Mouse (Mus musculus) MEL (cell line): ENCODE results near the gene Acsl4. TPM values are rescaled to one million over a fixed set of nuclear protein-coding genes. Genes with fewer than 3 reads are reported as not detected.

Source experiments
- DNase-seq: peaks from one replicate; pipeline ENCODE4 v3.0.0; 2011; ENCODE audit warnings: low read depth, low spot score
- H3K27ac ChIP-seq: 2 replicates; pipeline ENCODE4 v1.5.1; 2012; ENCODE audit warnings: low read depth, mild to moderate bottlenecking, control low read depth, low read length, moderate library complexity; ENCODE audit not compliant: control insufficient read depth
- H3K27me3 ChIP-seq, 2 experiments: fragments of 150-350 bp in 1 of 2; sonication (generic) in 1 of 2; 2 replicates each; pipeline ENCODE4 v1.6.1; 2012; ENCODE audit warnings: low read length in 2 of 2, mild to moderate bottlenecking in 2 of 2, improper control_type of control experiment in 1 of 2, moderate library complexity in 1 of 2; ENCODE audit not compliant: insufficient read depth in 2 of 2, control insufficient read depth in 1 of 2
- H3K36me3 ChIP-seq, 2 experiments: 2 replicates each; pipeline ENCODE4 v1.6.1; 2012 to 2014; ENCODE audit warnings: low read length in 2 of 2, improper control_type of control experiment in 1 of 2, inconsistent platforms in 1 of 2, mild to moderate bottlenecking in 1 of 2; ENCODE audit not compliant: insufficient read depth in 2 of 2, control insufficient read depth in 1 of 2
- H3K4me1 ChIP-seq, 2 experiments: fragments of 150-350 bp in 1 of 2; sonication (generic) in 1 of 2; 2 replicates each; pipeline ENCODE4 v1.6.1; 2012; ENCODE audit warnings: low read length in 2 of 2, improper control_type of control experiment in 1 of 2, mild to moderate bottlenecking in 1 of 2; ENCODE audit not compliant: insufficient read depth in 2 of 2, control insufficient read depth in 1 of 2
- H3K4me3 ChIP-seq, 2 experiments: fragments of 150-350 bp in 1 of 2; sonication (generic) in 1 of 2; 2 replicates each; pipeline ENCODE4 v1.5.1; 2012; ENCODE audit warnings: low read depth in 2 of 2, low read length in 2 of 2, mild to moderate bottlenecking in 2 of 2, moderate library complexity in 2 of 2, control low read depth in 1 of 2, improper control_type of control experiment in 1 of 2; ENCODE audit not compliant: control insufficient read depth in 1 of 2, insufficient read depth in 1 of 2
- H3K79me2 ChIP-seq: 2 replicates; pipeline ENCODE4 v1.6.1; 2012; ENCODE audit warnings: mild to moderate bottlenecking, low read length, moderate library complexity; ENCODE audit not compliant: control insufficient read depth, poor library complexity, insufficient read depth
- H3K9ac ChIP-seq: 2 replicates; pipeline ENCODE4 v1.6.1; 2012; ENCODE audit warnings: low read depth, mild to moderate bottlenecking, control low read depth, low read length, moderate library complexity; ENCODE audit not compliant: control insufficient read depth, poor library complexity, severe bottlenecking
- H3K9me3 ChIP-seq: fragments of 150-350 bp; sonication (generic); replicated peaks from 2 replicates; pipeline ENCODE4 v1.6.1; 2012; ENCODE audit warnings: mild to moderate bottlenecking, low read length, improper control_type of control experiment, moderate library complexity; ENCODE audit not compliant: insufficient read depth
- BHLHE40 ChIP-seq: IDR thresholded peaks from 2 replicates; pipeline ENCODE4 v1.6.1; 2012; ENCODE audit warnings: low read depth, mild to moderate bottlenecking, inconsistent platforms, low read length, improper control_type of control experiment, borderline replicate concordance
- E2F4 ChIP-seq: IDR thresholded peaks from 2 replicates; pipeline ENCODE4 v1.6.1; 2011; ENCODE audit warnings: low read depth, low read length, improper control_type of control experiment, borderline replicate concordance
- ELF1 ChIP-seq: IDR thresholded peaks from 2 replicates; pipeline ENCODE4 v1.6.1; 2014; ENCODE audit warnings: low read depth, mild to moderate bottlenecking, inconsistent platforms, low read length, improper control_type of control experiment, moderate library complexity
- GATA1 ChIP-seq: IDR thresholded peaks from 2 replicates; pipeline ENCODE4 v1.6.1; 2011; ENCODE audit warnings: low read depth, low read length, improper control_type of control experiment
- MAFK ChIP-seq: IDR thresholded peaks from 2 replicates; pipeline ENCODE4 v1.6.1; 2011; ENCODE audit warnings: low read depth, mild to moderate bottlenecking, low read length, improper control_type of control experiment, borderline replicate concordance
- MAX ChIP-seq: IDR thresholded peaks from 2 replicates; pipeline ENCODE4 v1.6.1; 2011; ENCODE audit warnings: low read length, improper control_type of control experiment
- MAZ ChIP-seq: IDR thresholded peaks from 2 replicates; pipeline ENCODE4 v1.6.1; 2012; ENCODE audit warnings: low read depth, mild to moderate bottlenecking, inconsistent platforms, low read length, improper control_type of control experiment
- MEF2A ChIP-seq: IDR thresholded peaks from 2 replicates; pipeline ENCODE4 v1.6.1; 2014; ENCODE audit warnings: low read depth, mild to moderate bottlenecking, inconsistent platforms, low read length, improper control_type of control experiment; ENCODE audit not compliant: poor library complexity, insufficient replicate concordance, severe bottlenecking; ENCODE audit errors: extremely low read depth
- MYC ChIP-seq: IDR thresholded peaks from 2 replicates; pipeline ENCODE4 v1.6.1; 2011; ENCODE audit warnings: low read depth, mild to moderate bottlenecking, low read length, improper control_type of control experiment, moderate library complexity
- NELFE ChIP-seq: IDR thresholded peaks from 2 replicates; pipeline ENCODE4 v1.6.1; 2011; ENCODE audit warnings: low read depth, low read length, improper control_type of control experiment
- POLR2AphosphoS2 ChIP-seq: IDR thresholded peaks from 2 replicates; pipeline ENCODE4 v1.6.1; 2011; ENCODE audit warnings: low read length, improper control_type of control experiment
- RCOR1 ChIP-seq: IDR thresholded peaks from 2 replicates; pipeline ENCODE4 v1.6.1; 2012; ENCODE audit warnings: low read depth, mild to moderate bottlenecking, inconsistent platforms, low read length, improper control_type of control experiment
- SMC3 ChIP-seq: IDR thresholded peaks from 2 replicates; pipeline ENCODE4 v1.6.1; 2011; ENCODE audit warnings: low read depth, low read length, improper control_type of control experiment
- USF2 ChIP-seq, 2 experiments: IDR thresholded peaks; 2 replicates each; pipeline ENCODE4 v1.6.1; 2011 to 2012; ENCODE audit warnings: improper control_type of control experiment in 2 of 2, low read length in 2 of 2, borderline replicate concordance in 1 of 2, inconsistent platforms in 1 of 2, low read depth in 1 of 2, mild to moderate bottlenecking in 1 of 2; ENCODE audit not compliant: insufficient read depth in 1 of 2
- polyA plus RNA-seq, 2 experiments: library from polyadenylated mRNA; stranded (reverse) in 1 of 2; unstranded in 1 of 2; fragments of >175 nt in 1 of 2; fragments of >200 nt in 1 of 2; gene quantifications; 2 replicates each; pipeline versions ENCODE4 v1.2.1 to v1.2.4; 2012; ENCODE audit warnings: low replicate concordance in 2 of 2, low read depth in 1 of 2; ENCODE audit not compliant: insufficient read length in 2 of 2, insufficient read depth in 1 of 2, missing spikeins in 1 of 2
- total RNA-seq: library from RNA; depleted of rRNA; stranded (reverse); fragments of 300-350 nt; gene quantifications from 2 replicates; pipeline ENCODE4 v1.2.3, GENCODE M21; 2012; rRNA removed

Acsl4 gene
- total and polyA plus RNA-seq, 3 experiments = 17.1 to 100 (median 17.7) TPM

DNA sequence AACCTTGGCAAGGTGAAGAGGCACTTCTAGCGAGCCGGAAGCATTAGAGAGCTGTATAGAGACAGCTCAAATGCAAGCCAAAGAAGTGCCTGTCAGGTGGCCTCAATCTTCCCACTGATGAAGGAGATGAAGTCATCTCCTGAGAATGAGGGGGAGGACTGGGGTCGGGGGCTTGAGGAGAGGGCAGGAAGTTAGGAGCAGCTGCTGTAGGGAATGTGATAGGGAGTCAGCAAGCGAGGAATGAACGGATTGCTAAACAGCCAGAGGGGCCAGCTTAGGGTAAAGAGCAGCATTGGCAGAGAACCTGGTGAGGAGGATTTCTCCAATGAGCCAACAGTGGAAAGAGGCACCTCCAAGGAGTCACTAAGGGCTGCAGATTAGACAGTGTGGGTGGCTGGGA is 104.4 kb downstream of the Acsl4 start:
- H3K27ac ChIP-seq = no peak overlapping the region
- H3K36me3 ChIP-seq = no peaks in the 10 kb centered on the region
- no peak for DNase-seq
- no peaks in the 10 kb centered on the region for H3K79me2 ChIP-seq
- no peak overlapping the region for H3K4me3 ChIP-seq
- TF ChIP-seq USF2 (IDR thresholded peaks at IDR 0.05; ENCODE audit: borderline replicate concordance in 1 of 2, insufficient read depth in 1 of 2, low read depth in 1 of 2, low read length in 2 of 2) = no peak
- no peak for TF ChIP-seq BHLHE40
- no peak for TF ChIP-seq E2F4
- H3K4me1 ChIP-seq = no peaks in the 10 kb centered on the region
- H3K9ac ChIP-seq = no peak overlapping the region
- H3K9me3 ChIP-seq = no peaks in the 10 kb centered on the region
- H3K27me3 ChIP-seq = peaks cover 0 to 5% of the 10 kb centered on the region in 2 experiments; a peak in 1 of 4 replicates

- no peak for TF ChIP-seq SMC3
- no peak overlapping the region for H3K27ac ChIP-seq
These were observed 113.8 kb downstream of the Acsl4 start for GRCm38 (mm10) chrX:142276573-142276972.

GRCm38 (mm10) chrX:142276031-142276430 is 114.3 kb downstream of the Acsl4 start:
- H3K9ac ChIP-seq = no peak overlapping the region
- no peaks in the 10 kb centered on the region for H3K79me2 ChIP-seq
- TF ChIP-seq MAZ = no peak
- TF ChIP-seq MYC = no peak
- TF ChIP-seq GATA1 = no peak
- no peak for TF ChIP-seq MAX
- TF ChIP-seq POLR2AphosphoS2 = no peak
- TF ChIP-seq MEF2A = no peak
- TF ChIP-seq NELFE = no peak
- TF ChIP-seq ELF1 = no peak
- TF ChIP-seq MAFK = no peak
- no peak for TF ChIP-seq BHLHE40
- no peak for TF ChIP-seq RCOR1
- H3K27ac ChIP-seq = no peak overlapping the region
- H3K36me3 ChIP-seq = no peaks in the 10 kb centered on the region
- no peak overlapping the region for H3K4me3 ChIP-seq
- H3K4me1 ChIP-seq = no peaks in the 10 kb centered on the region
- peaks cover 3 to 5% of the 10 kb centered on the region in 2 experiments; a peak in 3 of 4 replicates for H3K27me3 ChIP-seq
- DNase-seq = no peak
- no peaks in the 10 kb centered on the region for H3K9me3 ChIP-seq

More at GRCm38 (mm10) chrX:142276573-142276972, 113.8 kb downstream of the Acsl4 start:
- Histone ChIP-seq H3K36me3 (no peaks in the 10 kb centered on the region), H3K9me3 (no peaks in the 10 kb centered on the region), H3K9ac (no peak overlapping the region), H3K27me3 (peaks cover 3 to 5% of the 10 kb centered on the region in 2 experiments; a peak in 3 of 4 replicates), H3K4me1 (no peaks in the 10 kb centered on the region), H3K4me3 (no peak overlapping the region), H3K79me2 (no peaks in the 10 kb centered on the region)
- DNase-seq = no peak

Other genes starting within 250 kb of the Acsl4 start
- gene Gucy2f, start 193.6 kb downstream of the Acsl4 start, total RNA-seq = 0.03 TPM in 1 of 2 replicates, not detected in the other
- not detected for gene Gucy2f, start 193.6 kb downstream of the Acsl4 start, polyA plus RNA-seq
- gene Nxt2, start 163.8 kb downstream of the Acsl4 start, total RNA-seq = 2.4 and 2.6 TPM in 2 replicates
- gene Nxt2, start 163.8 kb downstream of the Acsl4 start, polyA plus RNA-seq = 1 to 10 TPM in 1 of 2 experiments, not detected in 1; 6.4 TPM
- not detected in 2 replicates for gene Kcne1l, start 84.2 kb downstream of the Acsl4 start, total RNA-seq
- gene Kcne1l, start 84.2 kb downstream of the Acsl4 start, polyA plus RNA-seq = not detected